Mouse (Mus musculus): ENCODE results near the gene Grb2.
"Not testable (repeated sequence)": the region's sequence is repeated elsewhere in the genome, so short reads cannot be mapped to it uniquely, and the experiment has no call there.

The Grb2 gene

GRCm38 (mm10) chr11:115684877-115685276, 23.5 kb downstream of the Grb2 start:
- no peak for DNase-seq

DNA sequence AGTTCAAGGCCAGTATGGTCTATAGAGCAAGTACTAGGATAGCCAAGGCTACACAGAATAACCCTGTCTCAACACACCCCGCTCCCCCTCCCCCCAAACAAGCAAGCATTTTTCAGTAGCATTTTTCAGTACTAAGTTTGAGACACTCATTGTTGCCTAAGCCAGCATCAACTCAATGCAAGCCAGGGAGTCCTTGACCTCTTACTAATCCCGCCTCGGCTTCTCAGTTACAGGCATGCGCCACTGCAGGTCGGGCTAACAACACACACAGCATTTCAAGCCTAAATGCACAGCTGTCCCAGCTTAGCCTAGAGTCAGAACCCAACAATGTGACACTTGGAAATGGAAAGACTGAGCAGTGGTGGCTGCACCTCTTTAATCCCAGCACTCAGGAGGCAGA, 25.1 kb downstream of the Grb2 start:
- no peak for DNase-seq

GRCm38 (mm10) chr11:115682411-115682810, 26.0 kb downstream of the Grb2 start:
- DNase-seq = no peak

DNA sequence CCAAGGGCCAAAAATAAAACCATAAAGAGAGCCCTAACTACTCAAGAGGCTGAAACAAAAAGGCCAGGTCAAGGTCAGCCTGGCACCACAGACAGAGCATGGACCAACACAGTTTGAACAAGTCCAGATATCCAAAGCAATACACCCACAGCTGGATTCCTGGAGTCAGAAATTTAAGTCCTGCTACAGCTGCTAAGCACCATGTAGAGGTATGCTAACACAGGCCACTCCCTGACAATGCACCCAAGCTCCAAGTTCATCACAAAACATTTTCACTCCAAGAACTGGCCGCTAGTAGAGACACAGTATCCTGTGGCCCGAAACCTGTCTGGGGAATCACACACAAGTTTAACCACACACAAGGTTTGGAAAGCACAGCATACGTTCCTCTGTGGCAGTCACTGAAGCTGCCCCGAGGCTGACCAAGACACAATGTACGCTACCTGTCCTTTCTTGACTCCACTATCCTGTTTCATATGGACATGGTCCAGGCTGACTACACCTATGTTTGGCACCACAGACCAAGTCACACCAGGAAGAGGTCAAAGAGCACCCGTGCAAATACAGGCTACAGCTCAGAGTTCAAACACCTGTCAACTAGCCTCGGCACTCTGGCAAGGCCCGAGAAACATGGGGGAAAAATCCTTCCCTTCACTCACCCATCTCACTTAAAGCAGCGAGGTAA, 28.7 kb downstream of the Grb2 start:
- DNase-seq = no peak

GRCm38 (mm10) chr11:115678861-115679260, 29.5 kb downstream of the Grb2 start:
- no peak for DNase-seq

GRCm38 (mm10) chr11:115677511-115677910, 30.9 kb downstream of the Grb2 start:
- DNase-seq = no peak

DNA sequence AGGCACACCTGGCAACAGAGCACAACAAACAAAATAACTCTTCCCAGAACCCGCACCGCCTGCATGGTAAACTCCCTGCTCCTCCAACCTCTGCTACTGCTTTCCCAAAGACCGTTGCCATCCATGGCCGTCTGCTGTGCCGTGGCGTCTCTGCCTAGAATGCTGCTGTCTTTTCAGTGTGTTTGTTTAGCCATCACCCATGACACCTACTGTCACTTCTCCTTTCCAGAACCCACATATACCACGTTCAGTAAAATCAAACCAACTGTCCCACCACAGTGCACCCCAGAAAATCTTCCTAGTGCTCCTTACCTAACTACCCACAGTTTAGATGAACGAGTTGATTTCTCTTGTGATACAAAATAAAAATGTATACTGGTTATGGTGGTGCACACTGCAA, 31.7 kb downstream of the Grb2 start:
- peak; percentile 38 to 53 for DNase-seq

GRCm38 (mm10) chr11:115674235-115674865, 34.0 kb downstream of the Grb2 start:
- no peak for DNase-seq

GRCm38 (mm10) chr11:115673471-115674234, 34.7 kb downstream of the Grb2 start:
- no peak for DNase-seq

GRCm38 (mm10) chr11:115672226-115672987, 36.0 kb downstream of the Grb2 start:
- DNase-seq = no peak

DNA sequence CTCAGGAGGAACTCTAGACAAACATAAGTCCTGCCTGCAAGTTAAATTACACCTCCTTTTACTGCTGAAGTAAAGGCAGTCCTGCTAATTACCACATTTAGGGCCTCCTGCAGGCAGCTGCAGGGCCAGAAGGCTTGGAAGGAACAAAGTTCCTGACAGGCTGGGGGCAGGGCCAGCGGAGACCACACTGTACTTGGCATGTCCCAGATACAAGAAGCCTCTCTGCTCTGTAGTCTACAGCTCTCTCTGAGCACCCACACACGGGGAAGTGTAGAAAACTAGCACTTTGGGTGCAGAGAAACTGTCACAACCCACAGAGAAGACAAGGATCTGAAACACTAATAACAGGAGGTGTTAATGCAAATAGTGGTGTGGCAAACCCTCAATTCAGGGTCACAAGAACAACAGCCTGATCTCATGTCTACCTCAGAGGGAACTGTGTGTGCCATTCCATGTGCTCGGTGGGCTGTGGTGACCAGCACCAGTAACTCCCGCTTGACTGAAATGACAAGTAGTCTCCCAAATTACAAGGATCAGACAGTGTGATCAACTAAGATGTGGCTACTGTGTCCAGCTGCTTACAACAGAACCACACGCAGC, 37.8 kb downstream of the Grb2 start:
- DNase-seq = no peak

DNA sequence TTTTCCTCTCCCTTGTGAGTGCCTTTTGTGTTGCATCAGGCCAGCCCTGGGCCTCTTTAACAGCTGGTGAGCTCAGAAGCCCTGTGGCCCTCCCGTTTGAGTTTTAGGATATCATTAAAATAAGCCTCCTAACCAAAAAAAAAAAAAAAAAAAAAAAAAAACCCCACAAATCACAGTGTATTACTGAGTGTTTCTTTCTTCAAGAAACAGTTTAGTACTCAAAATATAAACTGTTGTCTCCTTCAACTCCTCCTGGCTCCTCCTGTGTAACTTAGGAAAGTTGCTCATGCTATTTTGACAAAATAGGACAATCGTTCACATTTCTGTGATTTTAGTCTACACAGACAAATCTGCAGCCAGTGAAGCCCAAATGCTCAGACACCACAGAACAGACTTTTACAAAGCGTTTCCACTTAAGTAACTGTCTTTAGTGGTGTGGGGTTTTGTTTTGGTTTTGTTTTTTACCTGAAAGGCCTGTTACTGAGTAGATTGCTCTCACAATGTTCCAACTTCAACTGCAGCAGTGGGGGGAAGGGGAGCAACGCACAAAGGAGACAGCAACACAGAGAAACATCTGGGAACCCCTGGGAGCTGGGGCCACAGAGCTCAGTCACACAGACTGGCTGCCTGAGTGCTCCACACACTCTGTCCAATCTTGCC, 44.6 kb downstream of the Grb2 start:
- no peak for DNase-seq

GRCm38 (mm10) chr11:115660376-115660775, 48.0 kb downstream of the Grb2 start:
- no peak for DNase-seq

GRCm38 (mm10) chr11:115658521-115658920, 49.9 kb downstream of the Grb2 start:
- no peak for DNase-seq

- DNase-seq = peak; percentile 68 to 70
Measured at GRCm38 (mm10) chr11:115654128-115654527, 54.3 kb downstream of the Grb2 start.

GRCm38 (mm10) chr11:115653194-115653593, 55.2 kb downstream of the Grb2 start:
- no peak for DNase-seq

GRCm38 (mm10) chr11:115651680-115652079, 56.7 kb downstream of the Grb2 start:
- no peak for DNase-seq

DNA sequence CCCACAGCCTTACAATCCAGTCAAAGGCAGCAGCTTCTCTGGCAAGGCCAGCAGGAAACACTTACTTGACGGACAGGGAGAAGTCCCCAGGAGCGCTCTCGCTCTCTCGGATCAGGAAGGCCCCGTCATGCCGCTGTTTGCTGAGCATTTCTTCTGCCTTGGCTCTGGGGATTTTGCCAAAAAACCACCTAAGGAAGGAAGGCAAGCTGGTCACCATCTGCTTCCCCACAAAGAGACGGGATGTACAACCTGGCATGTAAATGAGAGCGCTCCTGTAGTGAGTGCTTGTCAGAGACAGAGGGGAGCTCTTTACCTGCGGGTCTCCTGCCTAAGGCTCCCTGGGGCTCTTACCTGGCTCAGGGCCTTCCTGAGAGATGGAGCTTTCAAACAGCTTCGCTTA, 58.7 kb downstream of the Grb2 start:
- DNase-seq = no peak

DNA sequence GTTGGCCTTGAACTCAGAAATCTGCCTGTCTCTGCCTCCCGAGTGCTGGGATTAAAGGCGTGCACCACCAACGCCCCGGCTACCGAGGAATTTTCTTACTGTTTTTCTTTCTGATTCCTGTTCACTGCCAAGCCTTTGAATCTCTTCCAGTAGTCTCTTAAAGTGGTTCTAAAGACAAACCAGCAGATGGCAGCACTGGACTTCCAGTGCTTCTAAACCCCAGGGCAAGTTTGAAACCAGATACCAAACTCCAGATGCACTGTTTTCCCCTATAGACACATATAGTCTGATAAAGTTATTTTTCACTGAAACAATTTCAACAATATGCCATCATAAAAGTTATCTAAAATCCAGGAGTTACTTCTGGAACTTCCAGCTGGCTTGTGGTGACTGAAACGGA, 60.9 kb downstream of the Grb2 start:
- DNase-seq = peak; percentile 71 to 72

GRCm38 (mm10) chr11:115646439-115646838, 62.0 kb downstream of the Grb2 start:
- peak; percentile 59 to 61 for DNase-seq

- DNase-seq = not testable (repeated sequence)
Measured at GRCm38 (mm10) chr11:115645498-115645897, 62.9 kb downstream of the Grb2 start.

- DNase-seq = no peak
Measured at GRCm38 (mm10) chr11:115644308-115644707, 64.1 kb downstream of the Grb2 start.

All from B cell, adult 2 months (primary cell).